Mouse (Mus musculus) embryonic facial prominence, embryonic 12.5 days (tissue): Measurements from ENCODE around the gene H2-DMa. TPM values are rescaled to one million over a fixed set of nuclear protein-coding genes. Genes with fewer than 3 reads are reported as not detected.

ENCODE experiments used
- ATAC-seq: fragments of 200-750 bp; cut with Nextera tagmentation; 2 replicates; pipeline ENCODE4 v1.8.0; 2017; ENCODE audit not compliant: insufficient number of reproducible peaks, insufficient read depth, low FRiP score, low TSS enrichment
- H3K27ac ChIP-seq: fragments of 300-500 bp; sonication (generic); 2 replicates; pipeline ENCODE4 v1.5.1; 2016; ENCODE audit warnings: mild to moderate bottlenecking
- H3K27me3 ChIP-seq: fragments of 300-500 bp; sonication (generic); 2 replicates; pipeline ENCODE4 v1.6.1; 2016; ENCODE audit warnings: mild to moderate bottlenecking, moderate library complexity
- H3K36me3 ChIP-seq: fragments of 300-500 bp; sonication (generic); 2 replicates; pipeline ENCODE4 v1.6.1; 2016; ENCODE audit warnings: mild to moderate bottlenecking
- H3K4me1 ChIP-seq: fragments of 300-500 bp; sonication (generic); 2 replicates; pipeline ENCODE4 v1.6.1; 2016
- H3K4me2 ChIP-seq: fragments of 300-500 bp; sonication (generic); replicated peaks from 2 replicates; pipeline ENCODE4 v1.6.1; 2016; ENCODE audit warnings: mild to moderate bottlenecking, moderate library complexity
- H3K4me3 ChIP-seq: fragments of 300-500 bp; sonication (generic); 2 replicates; pipeline ENCODE4 v1.5.1; 2016; ENCODE audit warnings: mild to moderate bottlenecking
- H3K9ac ChIP-seq: fragments of 300-500 bp; sonication (generic); 2 replicates; pipeline ENCODE4 v1.6.1; 2016; ENCODE audit warnings: mild to moderate bottlenecking, moderate library complexity
- H3K9me3 ChIP-seq: fragments of 300-500 bp; sonication (generic); 2 replicates; pipeline ENCODE4 v1.6.1; 2016; ENCODE audit warnings: mild to moderate bottlenecking, moderate library complexity
- WGBS: fragments of 180-500 bp; shearing (Covaris S2); methylation state at CpG from one replicate; pipeline ENCODE4 v1.1.7; 2016; 5-methylcytosine and 5-hydroxymethylcytosine counted together
- polyA plus RNA-seq: library from polyadenylated mRNA; unstranded; fragments of >200 nt; fragmentation: Nextera tagmentation; extraction: Ambion mirVana; gene quantifications from 2 replicates; pipeline ENCODE4 v1.2.1, GENCODE M21; 2016

The H2-DMa gene
- polyA plus RNA-seq, 1 experiment from 2014 or later = 12.3 TPM

DNA sequence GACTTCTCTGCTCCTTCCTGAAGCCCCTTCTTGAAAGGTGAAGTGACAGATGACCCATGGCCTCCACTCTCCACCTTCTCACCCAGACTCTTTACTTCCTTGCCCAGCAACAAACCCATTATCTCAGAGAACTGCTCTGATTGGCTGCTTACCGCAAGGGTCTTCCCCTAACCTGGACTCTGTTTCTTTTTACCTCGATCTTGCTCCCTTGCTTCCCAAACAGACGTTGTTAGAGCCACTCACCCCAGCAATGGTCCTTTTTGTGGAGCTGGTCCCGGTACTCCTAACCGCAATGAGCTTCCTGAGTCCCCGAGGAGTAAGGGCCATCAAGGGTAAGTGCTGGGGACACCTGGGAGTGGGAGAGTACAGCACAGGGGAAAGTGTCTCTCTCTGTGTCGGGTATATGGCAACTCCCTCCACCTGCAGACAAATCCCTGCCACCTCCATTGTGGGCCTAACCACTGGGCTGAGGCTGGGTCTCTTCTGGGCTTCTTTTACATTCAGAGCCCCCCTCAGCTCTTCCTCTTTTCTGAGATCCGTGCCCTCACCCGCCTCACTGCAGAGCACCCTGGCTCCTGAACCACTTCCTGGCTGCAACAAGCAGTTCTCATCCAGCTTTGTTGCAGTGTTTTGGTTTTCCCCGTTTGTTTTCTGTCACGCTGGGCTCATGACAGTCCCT lies 27.0 kb upstream of the H2-DMa start, which contains the start of gene H2-Oa:
Gene H2-Oa (plus strand): TSS at position 144 of the 679 bp plus-strand sequence.
- 37% methylated on average over 11 of the region's 11 CpGs for WGBS
- H3K27ac ChIP-seq = no peak within 1 kb of the TSS
- H3K9ac ChIP-seq = no peak within 1 kb of the TSS
- no peaks in the 10 kb centered on the region for H3K36me3 ChIP-seq
- no peak within 1 kb of the TSS for H3K4me3 ChIP-seq
- ATAC-seq = no peak
- no peak within 1 kb of the TSS for H3K4me2 ChIP-seq
- H3K27me3 ChIP-seq = no peaks in the 10 kb centered on the region; the same call in 1 of the 2 replicates
- H3K9me3 ChIP-seq = no peaks in the 10 kb centered on the region
- no peaks in the 10 kb centered on the region; the same call in 1 of the 2 replicates for H3K4me1 ChIP-seq

DNA sequence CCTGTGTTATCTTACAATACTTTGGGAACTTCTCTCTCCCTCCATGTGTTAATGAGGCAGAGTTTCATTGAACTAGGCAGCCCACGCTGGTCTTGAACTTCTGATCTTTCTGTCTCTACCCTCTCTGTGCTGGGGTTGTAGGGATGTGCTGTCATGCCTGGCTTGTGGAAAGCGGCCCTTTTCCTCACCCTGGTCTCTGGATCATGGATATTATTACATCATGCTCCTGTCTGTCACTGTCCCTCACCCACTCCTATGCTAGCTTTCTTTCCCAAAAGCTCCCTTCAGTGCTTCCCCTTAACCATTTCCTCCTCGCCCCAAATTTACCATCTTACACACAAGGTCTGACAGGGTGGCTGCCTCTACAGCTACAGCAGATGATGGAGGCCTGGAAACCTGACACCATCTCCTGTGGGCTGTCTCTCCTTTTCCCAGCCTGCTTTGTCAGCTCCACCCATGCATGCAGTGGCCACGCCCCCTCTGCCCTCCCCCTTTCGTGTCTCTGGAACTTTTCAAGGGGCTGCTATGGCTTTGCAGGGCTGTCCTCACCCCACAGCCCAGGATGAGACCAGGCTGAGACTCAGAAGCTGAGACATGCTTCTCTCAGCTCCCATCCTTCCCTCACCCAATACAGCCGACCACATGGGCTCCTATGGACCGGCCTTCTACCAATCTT lies 26.0 kb upstream of the H2-DMa start:
- no peak overlapping the region for H3K4me3 ChIP-seq
- no peaks in the 10 kb centered on the region for H3K36me3 ChIP-seq
- no peak overlapping the region for H3K9ac ChIP-seq
- 35% methylated on average over 7 of the region's 7 CpGs for WGBS
- no peaks in the 10 kb centered on the region; the same call in 1 of the 2 replicates for H3K4me1 ChIP-seq
- H3K9me3 ChIP-seq = no peaks in the 10 kb centered on the region
- H3K4me2 ChIP-seq = peak overlapping the region; percentile 23
- H3K27ac ChIP-seq = 0 out of 2 replicates have a peak overlapping the region, but pooled peaks have one; percentile 1
- ATAC-seq = peak; percentile 78; the same call in 1 of the 2 replicates
- H3K27me3 ChIP-seq = no peaks in the 10 kb centered on the region; the same call in 1 of the 2 replicates

- Histone ChIP-seq H3K4me3 (no peak overlapping the region), H3K9me3 (no peaks in the 10 kb centered on the region), H3K27me3 (no peaks in the 10 kb centered on the region; the same call in 1 of the 2 replicates), H3K4me1 (no peaks in the 10 kb centered on the region; the same call in 1 of the 2 replicates), H3K27ac (no peak overlapping the region), H3K4me2 (no peak overlapping the region), H3K36me3 (no peaks in the 10 kb centered on the region), H3K9ac (no peak overlapping the region)
- 89% methylated on average over 27 of the region's 27 CpGs for WGBS
- ATAC-seq = no peak
Observed at GRCm38 (mm10) chr17:34094283-34095035, 24.9 kb upstream of the H2-DMa start.

DNA sequence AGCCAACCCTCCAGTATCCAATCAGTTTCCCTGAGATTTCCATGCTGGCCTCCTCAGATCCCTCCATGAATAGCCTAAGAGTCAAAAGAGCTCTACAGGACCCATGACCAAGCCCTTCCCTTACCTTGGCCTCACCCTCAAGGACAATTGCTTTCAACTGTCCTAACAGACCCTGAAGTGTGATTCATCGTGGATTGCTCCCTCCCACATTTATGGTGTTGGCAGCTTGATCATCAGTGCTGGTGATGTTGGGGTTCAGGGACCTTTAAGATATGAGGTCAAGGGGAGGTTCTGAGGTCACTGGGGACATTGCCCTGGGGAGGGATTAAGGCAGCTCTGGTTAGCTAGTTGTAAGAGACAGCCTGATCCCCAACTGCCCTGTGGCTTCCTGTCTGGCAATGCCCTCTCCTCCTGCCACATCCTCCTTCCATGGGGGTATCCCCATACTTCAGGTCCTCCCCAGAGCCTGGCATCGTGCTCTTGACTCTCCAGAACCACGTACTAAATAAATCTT lies 22.8 kb upstream of the H2-DMa start:
- no peaks in the 10 kb centered on the region; the same call in 1 of the 2 replicates for H3K4me1 ChIP-seq
- 68% methylated on average over 3 of the region's 3 CpGs for WGBS
- no peaks in the 10 kb centered on the region for H3K9me3 ChIP-seq
- no peak overlapping the region for H3K4me2 ChIP-seq
- H3K27ac ChIP-seq = no peak overlapping the region
- no peak overlapping the region for H3K9ac ChIP-seq
- no peaks in the 10 kb centered on the region for H3K36me3 ChIP-seq
- no peak for ATAC-seq
- H3K4me3 ChIP-seq = no peak overlapping the region
- H3K27me3 ChIP-seq = no peaks in the 10 kb centered on the region; the same call in none of the 2 replicates

DNA sequence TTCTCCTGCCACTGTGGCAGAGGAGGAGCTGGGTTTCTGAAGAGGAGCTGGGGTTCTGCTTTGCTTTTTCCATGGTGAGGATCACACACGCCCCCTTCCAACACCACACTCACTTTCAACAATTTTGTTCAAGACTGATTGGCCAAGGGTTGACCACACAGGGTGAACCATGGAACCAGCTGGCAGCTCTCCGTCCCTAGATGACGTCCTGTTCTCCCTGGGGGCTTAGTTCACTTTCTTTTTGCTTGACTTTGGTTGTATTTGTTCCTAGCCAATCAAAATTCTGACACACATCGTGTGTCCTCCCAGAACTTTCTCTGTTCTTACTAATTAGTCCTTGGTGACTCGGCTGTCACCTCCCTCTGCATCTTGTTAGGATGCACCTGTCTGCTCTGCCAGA lies 22.1 kb upstream of the H2-DMa start:
- H3K4me1 ChIP-seq = no peaks in the 10 kb centered on the region; the same call in 1 of the 2 replicates
- no peak overlapping the region for H3K27ac ChIP-seq
- no peak overlapping the region for H3K9ac ChIP-seq
- H3K4me3 ChIP-seq = no peak overlapping the region
- no peak for ATAC-seq
- no peak overlapping the region for H3K4me2 ChIP-seq
- WGBS = 61% methylated on average over 5 of the region's 5 CpGs
- H3K36me3 ChIP-seq = no peaks in the 10 kb centered on the region
- no peaks in the 10 kb centered on the region; the same call in none of the 2 replicates for H3K27me3 ChIP-seq
- H3K9me3 ChIP-seq = no peaks in the 10 kb centered on the region

- WGBS = 50% methylated on average over 10 of the region's 10 CpGs
- no peaks in the 10 kb centered on the region for H3K9me3 ChIP-seq
- ATAC-seq = no peak
- H3K9ac ChIP-seq = no peak overlapping the region
- no peaks in the 10 kb centered on the region for H3K36me3 ChIP-seq
- no peak overlapping the region for H3K27ac ChIP-seq
- H3K4me2 ChIP-seq = no peak overlapping the region
- no peak overlapping the region for H3K4me3 ChIP-seq
- H3K4me1 ChIP-seq = no peaks in the 10 kb centered on the region; the same call in 1 of the 2 replicates
- H3K27me3 ChIP-seq = no peaks in the 10 kb centered on the region; the same call in 1 of the 2 replicates
Observed at GRCm38 (mm10) chr17:34098709-34099479, 20.4 kb upstream of the H2-DMa start.

- H3K27me3 ChIP-seq = no peaks in the 10 kb centered on the region; the same call in 1 of the 2 replicates
- ATAC-seq = no peak
- H3K27ac ChIP-seq = no peak overlapping the region
- H3K4me2 ChIP-seq = no peak overlapping the region
- no peak overlapping the region for H3K9ac ChIP-seq
- no peaks in the 10 kb centered on the region for H3K36me3 ChIP-seq
- H3K4me3 ChIP-seq = no peak overlapping the region
- no peaks in the 10 kb centered on the region for H3K9me3 ChIP-seq
- 60% methylated on average over 5 of the region's 5 CpGs for WGBS
- H3K4me1 ChIP-seq = no peaks in the 10 kb centered on the region; the same call in 1 of the 2 replicates
Observed at GRCm38 (mm10) chr17:34099531-34099930, 19.8 kb upstream of the H2-DMa start.

GRCm38 (mm10) chr17:34101185-34101584 lies 18.2 kb upstream of the H2-DMa start:
- Histone ChIP-seq H3K4me2 (0 out of 2 replicates have a peak overlapping the region, but pooled peaks have one; percentile 1), H3K9me3 (no peaks in the 10 kb centered on the region), H3K4me1 (no peaks in the 10 kb centered on the region; the same call in 1 of the 2 replicates), H3K9ac (no peak overlapping the region), H3K27me3 (no peaks in the 10 kb centered on the region; the same call in 1 of the 2 replicates), H3K4me3 (no peak overlapping the region), H3K36me3 (no peaks in the 10 kb centered on the region), H3K27ac (no peak overlapping the region)
- WGBS = 36% methylated on average over 5 of the region's 5 CpGs
- ATAC-seq = 0 out of 2 replicates have a peak, but pooled peaks have one; percentile 15

- H3K4me3 ChIP-seq = no peak overlapping the region
- 0 out of 2 replicates have a peak, but pooled peaks have one; percentile 28 for ATAC-seq
Observed at GRCm38 (mm10) chr17:34101604-34102032, 17.7 kb upstream of the H2-DMa start.

GRCm38 (mm10) chr17:34102831-34103230 lies 16.5 kb upstream of the H2-DMa start:
- ATAC-seq = no peak
- Histone ChIP-seq H3K9me3 (no peaks in the 10 kb centered on the region), H3K4me2 (no peak overlapping the region), H3K36me3 (no peaks in the 10 kb centered on the region), H3K4me1 (no peaks in the 10 kb centered on the region; the same call in 1 of the 2 replicates), H3K9ac (no peak overlapping the region), H3K4me3 (no peak overlapping the region), H3K27ac (no peak overlapping the region), H3K27me3 (no peaks in the 10 kb centered on the region; the same call in 1 of the 2 replicates)
- 78% methylated on average over 6 of the region's 6 CpGs for WGBS

More at GRCm38 (mm10) chr17:34101604-34102032, 17.7 kb upstream of the H2-DMa start:
- Histone ChIP-seq H3K27ac (no peak overlapping the region), H3K27me3 (no peaks in the 10 kb centered on the region; the same call in 1 of the 2 replicates), H3K4me2 (0 out of 2 replicates have a peak overlapping the region, but pooled peaks have one; percentile 1), H3K9ac (no peak overlapping the region), H3K9me3 (no peaks in the 10 kb centered on the region), H3K36me3 (no peaks in the 10 kb centered on the region), H3K4me1 (no peaks in the 10 kb centered on the region; the same call in 1 of the 2 replicates)
- WGBS = 6% methylated on average over 12 of the region's 12 CpGs
